Mouse (Mus musculus): Measurements from ENCODE around the gene Rab8b.
A peak's percentile ranks its signal among the peaks of the same experiment; 100 is the strongest.
"Not testable (repeated sequence)": the region's sequence is repeated elsewhere in the genome, so short reads cannot be mapped to it uniquely, and the experiment has no call there.

The Rab8b gene

DNA sequence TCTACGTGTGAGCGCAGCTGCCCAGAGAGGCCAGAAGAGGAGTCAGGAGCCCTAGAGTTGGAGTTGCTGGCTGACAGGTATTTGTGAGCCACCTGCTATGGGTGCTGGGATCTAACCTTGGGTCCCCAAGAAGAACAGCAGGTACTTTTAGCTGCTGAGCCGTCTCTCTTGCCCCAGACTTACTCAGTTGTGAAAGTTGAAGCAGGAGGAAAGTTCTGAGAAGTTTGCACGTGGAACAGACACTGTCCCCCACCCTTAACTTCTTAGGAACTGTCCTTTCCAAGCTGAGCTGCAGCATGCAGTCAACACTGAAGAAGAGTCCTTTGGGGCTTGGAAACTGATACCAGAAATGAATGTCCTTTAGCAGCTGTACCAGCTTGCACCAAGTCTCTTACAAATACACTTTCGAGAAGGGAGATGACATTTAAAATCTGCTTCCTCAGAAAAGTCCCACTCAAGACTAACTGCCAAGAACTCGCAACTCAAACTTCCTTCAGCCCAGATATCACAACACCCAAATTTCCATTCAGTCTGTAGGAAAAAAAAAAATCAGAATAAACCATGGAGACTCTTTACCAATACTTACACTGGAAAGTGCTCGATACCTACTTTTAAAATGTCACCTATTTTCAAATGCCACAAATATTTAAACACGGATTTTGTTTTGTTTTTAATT, 2.1 kb downstream of the Rab8b start:
- DNase-seq (ENCODE audit: low read depth), result no peak

DNA sequence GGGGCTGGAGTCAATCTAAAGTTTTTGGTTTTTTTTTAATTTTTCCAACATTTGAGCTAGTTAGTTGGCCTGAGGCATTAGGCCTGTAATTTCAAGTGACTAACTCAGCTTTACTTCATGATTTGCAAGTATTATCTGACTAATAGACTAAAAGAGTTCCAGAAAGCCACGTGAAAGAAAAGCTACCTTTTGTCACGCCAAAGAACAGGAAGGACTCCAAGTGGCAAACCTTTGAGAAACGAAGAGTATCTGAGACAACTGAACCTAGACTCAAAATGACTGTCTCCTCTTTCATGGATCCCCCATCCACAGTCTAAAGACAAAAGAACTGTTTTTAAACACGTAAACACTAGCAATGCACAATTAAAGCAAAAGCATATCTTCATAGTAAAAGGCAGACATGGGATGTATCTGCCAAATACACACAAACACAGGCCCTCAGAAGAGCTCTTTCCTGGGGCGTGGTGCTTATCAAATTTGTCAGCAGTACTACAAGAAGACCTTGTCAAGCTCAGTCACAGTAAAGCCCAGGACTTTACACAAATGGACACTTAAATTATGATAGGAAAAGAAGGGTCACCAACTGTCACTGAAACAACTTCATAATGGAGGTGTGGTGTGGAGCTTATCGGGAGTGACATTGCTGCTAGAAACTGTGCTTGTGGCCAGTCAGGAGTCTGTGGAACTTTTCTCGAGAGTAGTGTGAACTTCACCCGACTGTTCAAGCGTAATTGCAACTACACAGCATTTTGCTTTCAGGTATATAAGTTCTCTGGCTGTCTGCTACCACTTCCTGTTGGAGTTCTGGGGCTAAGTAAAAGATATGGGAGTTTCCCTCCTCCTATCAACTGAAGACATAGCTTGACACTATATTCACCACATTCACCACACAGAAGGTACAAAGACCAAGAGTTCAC, 3.4 kb downstream of the Rab8b start:
- DNase-seq (ENCODE audit: low read depth), result no peak

DNA sequence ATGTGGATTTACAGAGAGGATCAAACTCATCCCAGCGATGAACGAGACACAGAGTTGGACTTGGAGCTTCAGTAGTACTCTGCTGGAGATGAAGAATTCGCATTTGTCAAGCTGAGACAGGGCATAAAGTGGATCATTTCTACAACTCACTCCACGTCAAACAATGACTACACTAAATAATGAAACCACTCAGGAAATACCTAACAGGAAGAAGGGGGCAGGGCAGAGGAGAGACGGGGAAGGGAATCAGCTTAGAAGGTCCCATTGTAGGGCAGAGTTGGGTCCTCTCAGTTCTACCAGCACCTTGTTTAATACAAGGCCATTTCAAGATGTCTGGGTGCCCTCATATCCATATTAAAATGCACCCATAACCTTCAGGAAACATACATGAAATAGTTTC, 4.1 kb downstream of the Rab8b start:
- DNase-seq (ENCODE audit: low read depth), result no peak

DNA sequence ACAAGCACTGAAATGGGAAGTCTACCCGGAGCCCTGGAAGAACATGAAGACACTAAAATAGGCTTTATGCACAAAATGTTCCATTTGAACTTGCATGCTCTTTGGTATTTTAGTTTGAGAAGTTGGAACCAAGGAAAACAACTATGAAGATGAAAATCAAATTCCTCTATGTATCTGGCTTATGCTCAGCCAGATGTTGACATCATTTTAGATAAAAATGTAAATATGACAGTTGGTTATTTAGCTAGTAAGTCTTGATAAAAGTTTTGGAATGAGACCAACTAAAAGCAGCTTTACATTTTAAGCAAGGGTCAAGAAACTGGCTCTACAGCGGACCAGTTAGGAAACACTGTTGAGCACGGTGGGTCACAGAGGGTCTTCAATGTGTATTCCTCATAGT, 4.9 kb downstream of the Rab8b start:
- DNase-seq (ENCODE audit: low read depth), result no peak

DNA sequence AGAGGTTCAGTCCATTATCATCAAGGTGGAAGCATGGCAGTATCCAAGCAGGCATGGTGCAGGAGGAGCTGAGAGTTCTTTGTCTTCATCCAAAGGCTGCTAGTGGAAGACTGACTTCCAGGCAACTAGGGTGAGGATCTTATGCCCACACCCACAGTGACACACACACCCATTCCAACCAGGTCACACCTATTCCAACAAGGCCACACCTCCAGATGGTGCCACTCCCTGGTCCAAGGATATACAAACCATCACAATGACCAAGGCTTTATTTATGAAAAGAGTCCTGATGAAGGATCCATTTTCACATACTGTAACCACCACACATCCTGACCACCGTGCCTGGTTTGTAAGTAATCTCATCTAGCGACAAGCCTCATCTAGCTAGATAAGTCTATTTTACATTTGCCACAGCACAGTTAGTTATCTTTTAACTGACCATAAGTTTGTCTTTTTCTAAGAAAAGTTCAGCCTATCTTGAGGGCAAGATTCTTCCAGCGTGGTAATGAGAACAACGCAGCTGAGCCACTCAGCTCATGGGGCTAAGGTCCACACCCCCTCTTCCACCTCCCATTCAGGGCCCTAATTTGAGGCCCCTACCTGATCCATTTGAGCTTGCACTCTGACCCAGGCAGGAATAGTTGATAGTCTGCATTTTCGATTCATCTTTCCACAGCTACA, 6.1 kb downstream of the Rab8b start:
- DNase-seq (ENCODE audit: low read depth), result not testable (repeated sequence)

DNA sequence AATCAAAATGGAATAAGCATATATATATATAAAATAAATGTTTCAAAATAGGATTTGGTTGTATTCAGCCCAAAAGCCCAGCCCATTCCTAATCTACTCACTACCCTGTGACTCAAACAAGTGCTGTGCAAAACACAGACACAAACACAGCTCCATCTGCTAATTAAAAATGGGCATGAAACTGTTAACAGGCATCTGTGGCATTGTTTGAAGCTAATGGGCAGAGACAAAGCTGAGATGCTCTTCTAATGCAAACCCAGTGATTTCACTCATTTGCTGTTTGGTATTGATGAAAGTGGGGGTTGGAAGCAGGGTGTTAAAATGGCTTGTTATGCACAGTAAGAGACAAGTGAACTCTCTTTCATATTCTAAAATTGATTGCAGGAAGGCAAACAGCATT, 7.2 kb downstream of the Rab8b start:
- no peak for DNase-seq (ENCODE audit: low read depth)

DNA sequence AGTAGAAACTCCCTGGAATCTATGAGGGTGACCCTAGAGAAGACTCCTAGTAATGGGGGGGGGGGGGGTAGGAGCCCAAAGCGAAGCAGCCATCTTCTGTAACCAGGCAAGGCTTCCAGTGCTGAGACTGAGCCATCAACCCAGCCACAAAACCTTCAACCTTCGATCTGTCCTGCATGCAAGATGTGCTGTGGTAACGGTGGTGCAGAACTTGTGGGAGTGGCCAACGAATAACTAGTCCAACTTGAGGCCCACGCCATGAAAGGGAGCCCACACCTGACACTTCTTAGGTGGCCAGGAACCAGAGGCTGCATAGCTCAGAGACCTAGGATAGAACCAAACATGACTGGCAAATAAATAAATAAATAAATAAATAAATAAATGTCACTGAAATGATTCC, 8.8 kb downstream of the Rab8b start:
- DNase-seq (ENCODE audit: low read depth), result no peak

DNA sequence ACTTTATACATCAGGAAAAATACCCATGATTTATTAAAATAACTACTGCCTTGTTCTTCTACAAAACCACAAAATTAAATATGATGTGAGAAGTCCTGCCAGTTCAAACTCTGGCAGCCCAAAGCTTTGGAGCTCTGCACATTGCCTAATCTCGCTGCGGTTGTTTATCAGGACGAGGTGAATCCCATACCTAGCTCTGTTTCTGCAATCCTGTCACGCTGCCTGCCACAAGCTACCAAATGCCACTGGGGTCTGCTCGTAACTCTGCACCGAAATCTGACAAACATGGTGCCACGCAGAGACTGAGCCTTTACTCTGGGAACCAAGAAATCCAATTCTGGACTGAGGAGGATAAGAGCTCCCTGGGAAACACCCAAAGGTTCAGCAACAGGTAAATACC, 9.6 kb downstream of the Rab8b start:
- no peak for DNase-seq (ENCODE audit: low read depth)

DNA sequence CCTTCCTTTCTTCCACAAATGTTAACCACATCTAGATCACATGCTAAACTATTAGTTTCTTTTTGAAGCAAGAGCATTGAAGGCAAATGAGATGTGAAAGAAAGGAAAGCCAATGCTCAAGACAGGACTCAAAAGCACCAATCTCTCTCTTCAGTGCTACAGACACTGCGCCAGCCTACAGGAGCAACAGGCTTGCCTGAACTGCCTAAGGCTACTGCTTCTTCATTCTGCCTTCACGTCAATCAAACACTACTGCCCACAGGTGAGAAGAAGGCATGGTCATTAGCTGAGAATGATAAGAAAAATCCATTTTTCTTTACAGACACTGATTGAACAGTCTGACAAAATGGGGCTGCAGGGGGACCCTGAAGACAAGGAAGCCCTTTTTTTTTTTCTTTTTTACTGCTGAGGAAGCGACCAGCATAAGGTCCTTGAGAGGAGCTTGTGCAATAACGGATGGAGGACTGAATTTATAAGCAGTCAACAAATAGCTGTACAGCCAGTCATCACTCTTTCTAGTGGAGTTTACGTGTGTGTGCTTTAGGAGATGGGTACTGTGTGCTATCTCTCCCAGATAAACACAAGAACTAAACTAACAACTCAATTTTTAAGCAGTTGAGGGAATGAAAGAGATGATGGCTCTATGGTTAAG, 11.6 kb downstream of the Rab8b start:
- DNase-seq (ENCODE audit: low read depth), result no peak

DNA sequence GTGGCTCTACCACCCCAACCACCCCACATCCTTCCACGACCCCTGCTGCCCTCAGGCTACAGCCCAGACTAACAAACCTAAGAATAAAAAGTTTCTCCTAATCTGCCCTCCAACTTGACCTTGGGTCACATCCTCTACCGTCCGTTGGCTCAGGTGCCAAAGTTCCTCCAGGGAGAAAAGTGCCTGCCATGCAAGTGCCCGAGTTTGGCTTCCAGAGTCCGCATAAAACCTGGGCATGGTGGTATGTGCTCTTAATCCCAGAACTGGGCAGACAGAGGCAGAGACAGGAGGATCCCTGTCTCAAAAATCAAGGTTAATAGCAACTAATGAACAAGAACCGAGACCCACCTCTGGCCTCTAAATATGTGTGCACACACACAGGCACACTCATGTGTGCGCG, 12.4 kb downstream of the Rab8b start:
- no peak for DNase-seq (ENCODE audit: low read depth)

DNA sequence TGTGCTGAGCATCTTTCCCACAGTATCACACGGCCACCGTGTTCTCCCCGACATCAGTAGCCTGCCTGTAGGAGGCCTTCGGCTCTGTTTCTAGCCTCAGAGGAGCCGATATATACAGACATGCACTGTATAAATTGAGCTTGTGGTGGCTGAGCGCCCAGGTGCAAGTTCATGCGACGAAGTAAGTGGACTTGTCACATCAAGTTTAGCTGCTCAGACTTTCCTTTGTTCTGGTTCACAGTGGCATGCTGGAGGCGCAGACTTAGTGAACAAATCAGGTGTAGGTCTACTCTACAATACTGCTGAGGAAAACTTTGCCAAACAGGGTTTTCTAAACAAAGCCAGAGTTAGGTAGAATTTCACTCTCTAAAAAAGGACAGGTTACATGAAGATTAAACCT, 13.5 kb downstream of the Rab8b start:
- DNase-seq (ENCODE audit: low read depth), result no peak

DNA sequence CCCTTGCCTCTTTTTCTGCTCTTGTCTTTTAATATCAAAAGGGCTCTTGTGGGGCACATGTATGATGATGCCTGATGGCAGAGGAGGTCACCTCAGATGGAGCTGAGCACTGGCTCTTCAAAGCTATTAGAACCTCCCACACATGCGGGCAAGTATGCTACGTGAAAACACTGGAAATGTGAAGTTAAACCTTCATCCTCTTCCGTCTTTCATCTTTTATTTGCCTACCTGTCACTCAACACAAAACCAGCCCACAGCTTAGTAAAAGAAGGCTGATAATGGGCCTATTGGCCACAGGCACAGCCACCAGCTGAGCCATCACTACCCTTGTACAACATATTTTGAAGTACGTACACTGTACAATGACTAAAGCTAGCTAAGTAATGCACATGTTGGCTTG, 20.0 kb downstream of the Rab8b start:
- DNase-seq (ENCODE audit: low read depth), result no peak

DNA sequence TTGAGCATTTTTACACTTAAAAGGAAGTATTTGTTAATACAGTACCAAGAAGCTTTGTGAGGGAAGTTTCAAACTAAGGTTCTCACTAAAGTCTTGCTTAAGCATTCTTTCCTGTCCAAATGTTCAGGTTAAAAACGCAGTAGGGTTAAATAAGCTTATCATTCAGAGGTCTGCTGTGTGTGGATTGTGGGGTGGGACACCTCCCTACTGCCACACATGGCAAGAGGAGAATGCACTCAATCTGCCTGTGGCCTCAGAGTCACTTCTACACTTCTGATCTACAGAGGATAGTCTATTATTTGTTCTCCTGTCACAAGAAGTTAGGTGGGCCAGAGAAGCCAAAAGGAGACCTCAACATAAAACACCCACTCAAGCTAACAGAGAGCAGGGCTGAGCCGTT, 20.4 kb downstream of the Rab8b start:
- DNase-seq (ENCODE audit: low read depth), result no peak

DNA sequence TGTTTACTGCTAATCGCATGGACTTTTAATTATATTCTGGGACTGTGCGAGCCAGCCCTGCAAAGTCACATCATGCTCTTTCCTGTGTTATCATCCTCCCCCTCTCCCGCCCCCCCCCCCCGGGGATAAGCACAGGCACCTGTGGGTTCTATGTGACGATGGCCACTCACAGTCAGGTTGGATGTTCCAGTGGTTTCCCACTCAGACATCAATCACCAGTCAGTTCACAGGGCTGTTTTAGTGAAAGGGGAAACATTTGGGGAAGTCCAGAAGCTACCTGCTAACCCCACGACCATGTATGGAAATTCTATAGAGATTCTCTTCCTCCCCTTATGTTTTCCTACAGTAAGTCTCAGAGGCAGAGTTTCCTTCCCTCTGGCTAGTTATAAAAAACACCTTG, 21.6 kb downstream of the Rab8b start:
- no peak for DNase-seq (ENCODE audit: low read depth)

DNA sequence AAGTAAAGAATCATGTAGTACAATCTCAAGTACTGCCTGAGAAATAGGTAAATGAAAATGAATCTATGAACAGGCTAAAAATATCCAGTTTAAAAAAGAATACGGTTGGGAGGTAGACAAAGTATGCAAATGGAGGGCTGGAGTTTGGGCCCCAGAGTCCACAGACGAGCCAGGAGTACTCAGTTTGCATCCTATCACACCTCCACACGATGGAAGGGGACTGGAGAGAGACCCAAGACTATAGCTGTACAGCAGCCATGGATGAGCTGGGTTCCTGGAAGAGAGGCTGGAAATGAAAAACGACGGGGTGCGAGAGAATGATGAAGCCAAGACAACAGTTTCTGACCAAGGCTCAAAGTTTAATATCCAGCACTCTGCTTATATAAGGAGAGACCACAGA, 22.5 kb downstream of the Rab8b start:
- DNase-seq (ENCODE audit: low read depth), result no peak

DNA sequence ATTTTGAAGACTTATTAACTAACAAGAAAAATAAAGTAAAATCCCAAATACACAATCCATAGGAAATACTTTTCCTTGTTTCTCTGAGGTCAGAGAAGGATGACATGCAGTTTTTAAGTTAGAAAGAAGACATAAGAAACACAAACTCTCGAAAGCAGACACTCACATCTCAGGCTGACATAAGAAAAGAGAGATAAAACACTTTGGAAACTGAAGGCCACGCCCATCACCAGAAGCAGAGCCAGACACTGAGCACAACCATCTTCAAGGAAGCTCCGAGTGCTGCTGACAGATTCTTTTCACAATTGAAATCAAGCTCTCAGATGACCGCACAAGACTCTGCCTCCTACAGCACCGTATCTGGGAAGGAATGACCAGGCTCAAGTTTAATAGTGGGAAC, 23.5 kb downstream of the Rab8b start:
- DNase-seq (ENCODE audit: low read depth), result no peak

DNA sequence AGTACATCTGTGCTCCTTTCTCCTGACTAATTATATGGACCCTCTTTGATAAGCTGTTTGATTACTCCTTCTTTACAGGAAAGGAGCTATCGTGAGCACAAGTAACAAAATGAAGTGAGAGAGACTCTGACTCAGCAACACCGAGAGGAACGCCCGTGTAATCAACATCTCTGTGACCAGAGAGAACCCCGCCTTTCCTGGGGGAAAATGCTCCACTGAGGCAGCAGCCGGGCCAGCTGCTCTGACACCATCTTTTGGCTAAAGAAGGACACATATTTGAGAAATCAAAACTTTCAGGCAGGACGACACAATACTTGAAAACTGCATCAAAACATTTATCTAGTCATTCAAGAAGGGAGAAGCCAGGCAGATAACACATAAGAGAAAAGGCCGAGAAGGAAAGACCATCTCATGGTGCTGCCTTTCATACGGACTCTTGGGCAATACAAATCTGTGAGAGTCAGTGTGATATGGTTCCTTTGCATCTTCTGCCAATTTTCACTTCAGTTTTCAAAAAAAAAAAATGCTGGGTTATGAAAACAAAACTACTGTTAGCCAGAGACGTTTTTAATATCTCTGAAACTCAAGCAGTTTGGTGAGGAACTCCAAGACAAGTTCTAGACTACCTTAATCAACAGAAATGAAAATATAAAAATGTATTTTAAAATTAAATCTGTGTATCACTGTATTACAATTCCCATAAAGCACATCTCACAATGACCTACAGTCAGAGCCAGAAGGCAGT, 24.3 kb downstream of the Rab8b start:
- DNase-seq (ENCODE audit: low read depth), result no peak

DNA sequence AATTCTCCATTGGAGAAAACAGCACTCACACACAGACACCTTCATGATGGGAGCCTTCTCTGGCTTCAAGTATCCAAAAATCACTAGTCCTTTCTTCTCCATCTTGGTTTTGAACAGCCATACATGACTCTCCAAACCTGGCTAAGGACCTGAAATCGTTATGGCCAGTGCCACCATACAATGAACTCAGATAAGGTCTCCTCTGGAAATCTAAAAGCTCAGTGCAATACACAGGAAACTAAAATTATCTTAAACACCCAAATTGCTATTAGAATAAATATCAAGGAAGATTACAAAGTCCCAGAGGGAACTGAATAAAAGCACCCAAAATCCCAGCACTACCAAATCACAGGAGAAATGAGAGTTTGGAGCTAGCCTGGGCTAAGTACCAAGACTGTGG, 25.1 kb downstream of the Rab8b start:
- DNase-seq (ENCODE audit: low read depth), result no peak

DNA sequence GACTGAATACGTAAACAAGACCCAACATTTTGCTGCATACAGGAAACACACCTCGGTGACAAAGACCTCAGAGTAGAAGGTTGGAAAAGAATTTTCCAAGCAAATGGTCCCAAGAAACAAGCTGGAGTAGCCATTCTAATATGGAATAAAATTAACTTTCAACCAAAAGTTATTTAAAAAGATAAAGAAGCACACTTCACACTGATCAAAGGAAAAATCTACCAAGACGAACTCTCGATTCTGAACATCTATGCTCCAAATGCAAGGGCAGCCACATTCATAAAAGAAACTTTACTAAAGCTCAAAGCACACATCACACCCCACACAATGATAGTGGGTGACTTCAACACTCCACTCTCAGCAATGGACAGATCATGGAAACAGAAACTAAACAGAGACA, 27.0 kb downstream of the Rab8b start:
- not testable (repeated sequence) for DNase-seq (ENCODE audit: low read depth)

DNA sequence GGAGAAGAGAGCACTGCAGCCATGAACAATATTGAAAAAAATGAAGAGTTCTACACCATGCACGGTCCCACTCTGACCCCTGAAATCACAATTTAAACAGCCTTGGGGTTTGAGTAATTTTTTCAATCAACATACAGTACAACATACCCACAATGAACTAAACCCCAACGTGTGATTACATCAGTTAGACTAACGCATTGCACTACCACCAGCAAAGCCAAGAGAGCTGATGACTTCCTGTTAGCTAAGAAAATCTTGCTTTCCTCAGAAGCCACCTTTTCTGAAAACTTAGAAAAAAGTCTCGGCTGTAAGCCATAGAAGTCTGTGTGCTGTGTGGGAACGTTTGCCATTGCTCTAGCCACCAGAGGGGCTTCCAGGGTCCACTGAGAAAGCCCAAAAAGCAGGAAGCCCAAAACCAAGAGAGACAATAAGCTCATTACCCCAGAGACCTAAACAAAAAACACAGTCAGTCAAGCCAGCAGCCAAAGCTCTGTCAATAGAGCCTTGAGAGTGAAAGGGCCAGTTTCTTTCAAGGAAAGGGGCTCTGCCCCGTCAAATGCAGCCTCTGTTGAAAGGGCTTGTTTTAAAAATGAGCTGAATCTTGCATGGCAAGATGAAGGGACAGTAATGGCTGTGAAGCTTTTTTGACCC, 31.4 kb downstream of the Rab8b start:
- no peak for DNase-seq (ENCODE audit: low read depth)

DNA sequence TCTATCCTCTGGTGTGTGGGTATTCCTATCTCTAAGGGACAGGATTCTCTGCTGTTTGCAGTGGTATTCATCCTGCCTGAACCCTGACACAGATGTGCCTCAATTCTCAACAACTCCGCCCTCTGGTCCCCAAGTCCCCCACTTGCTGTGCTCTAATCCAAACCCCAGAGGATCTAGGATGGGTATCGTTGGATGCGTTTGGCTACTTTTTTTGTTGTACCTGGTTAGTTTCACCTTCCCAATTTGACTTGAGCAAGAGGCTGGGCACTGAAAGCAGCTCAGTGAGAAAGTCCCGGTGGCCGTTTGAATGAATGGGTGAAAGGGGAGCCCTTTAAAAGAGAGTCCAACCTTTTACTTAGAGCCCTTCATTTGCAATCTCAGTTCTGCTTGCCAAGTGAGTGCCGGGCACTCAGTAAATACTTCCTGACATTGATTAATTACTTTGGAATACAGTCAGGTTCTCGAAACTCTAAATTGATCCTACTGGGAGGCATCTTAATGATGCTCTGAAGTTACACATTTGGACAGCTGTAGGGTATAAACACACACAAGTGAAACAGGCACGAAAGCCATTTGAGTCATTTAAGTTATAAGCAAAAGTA, 32.1 kb downstream of the Rab8b start:
- DNase-seq (ENCODE audit: low read depth), result peak; percentile 6
